Mouse (Mus musculus) limb, embryonic 11.5 days (tissue): ENCODE results near the gene Wnt10b. TPM values are rescaled to one million over a fixed set of nuclear protein-coding genes. Genes with fewer than 3 reads are reported as not detected.
A peak's percentile ranks its signal among the peaks of the same experiment; 100 is the strongest.

Experiments
- ATAC-seq: fragments of 200-750 bp; cut with Nextera tagmentation; 2 replicates; pipeline ENCODE4 v1.8.0; 2017; ENCODE audit warnings: low read depth; ENCODE audit not compliant: insufficient number of reproducible peaks, low FRiP score, low TSS enrichment
- DNase-seq: peaks from one replicate; pipeline ENCODE4 v3.0.0-alpha.2; 2015; ENCODE audit warnings: low spot score
- H3K27ac ChIP-seq: fragments of 300-500 bp; sonication (generic); replicated peaks from 2 replicates; pipeline ENCODE4 v1.5.1; 2014; ENCODE audit warnings: low read depth, mild to moderate bottlenecking, low read length
- H3K27me3 ChIP-seq: fragments of 300-500 bp; sonication (generic); 2 replicates; pipeline ENCODE4 v1.6.1; 2014; ENCODE audit warnings: mild to moderate bottlenecking, low read length, mixed read lengths; ENCODE audit not compliant: control insufficient read depth, insufficient read depth
- H3K36me3 ChIP-seq: fragments of 300-500 bp; sonication (generic); 2 replicates; pipeline ENCODE4 v1.6.1; 2014; ENCODE audit warnings: mild to moderate bottlenecking, low read length, moderate library complexity, mixed read lengths; ENCODE audit not compliant: control insufficient read depth, insufficient read depth
- H3K4me1 ChIP-seq: fragments of 300-500 bp; sonication (generic); 2 replicates; pipeline ENCODE4 v1.6.1; 2014; ENCODE audit warnings: low read length, mixed read lengths; ENCODE audit not compliant: control insufficient read depth, insufficient read depth
- H3K4me2 ChIP-seq: fragments of 300-500 bp; sonication (generic); 2 replicates; pipeline ENCODE4 v1.6.1; 2014; ENCODE audit warnings: low read depth, mild to moderate bottlenecking, moderate library complexity; ENCODE audit not compliant: severe bottlenecking
- H3K4me3 ChIP-seq: fragments of 300-500 bp; sonication (generic); 2 replicates; pipeline ENCODE4 v1.5.1; 2014; ENCODE audit warnings: low read depth, low read length
- H3K9ac ChIP-seq: fragments of 300-500 bp; sonication (generic); 2 replicates; pipeline ENCODE4 v1.6.1; 2014; ENCODE audit warnings: mild to moderate bottlenecking, low read length
- H3K9me3 ChIP-seq: fragments of 300-500 bp; sonication (generic); 2 replicates; pipeline ENCODE4 v1.6.1; 2016; ENCODE audit warnings: low read length; ENCODE audit not compliant: control insufficient read depth
- WGBS: fragments of 180-500 bp; shearing (Covaris S2); extraction: QIAGEN DNeasy Blood & Tissue Kit; methylation state at CpG from one replicate; pipeline ENCODE4 v1.1.7; 2014; 5-methylcytosine and 5-hydroxymethylcytosine counted together
- polyA plus RNA-seq: library from polyadenylated mRNA; unstranded; fragments of >200 nt; fragmentation: Nextera tagmentation; extraction: Ambion mirVana; gene quantifications from 2 replicates; pipeline ENCODE4 v1.2.1, GENCODE M21; 2014

Wnt10b gene
- polyA plus RNA-seq, 1 experiment from 2014 or later, result 0.81 TPM

GRCm38 (mm10) chr15:98726746-98727145 lies 51.2 kb downstream of the Wnt10b start:
- Histone ChIP-seq H3K4me3 (peak overlapping the region; percentile 49), H3K9ac (no peak overlapping the region; the same call in 1 of the 2 replicates), H3K27me3 (no peaks in the 10 kb centered on the region), H3K4me2 (peak overlapping the region; percentile 95), H3K36me3 (no peaks in the 10 kb centered on the region), H3K4me1 (peaks cover 30% of the 10 kb centered on the region), H3K9me3 (no peaks in the 10 kb centered on the region), H3K27ac (no peak overlapping the region)
- 41% methylated on average over 7 of the region's 7 CpGs for WGBS
- no peak for ATAC-seq
- no peak for DNase-seq

GRCm38 (mm10) chr15:98726079-98726478 lies 51.9 kb downstream of the Wnt10b start:
- Histone ChIP-seq H3K36me3 (no peaks in the 10 kb centered on the region), H3K9ac (no peak overlapping the region), H3K9me3 (no peaks in the 10 kb centered on the region), H3K4me1 (peaks cover 30% of the 10 kb centered on the region), H3K4me3 (no peak overlapping the region), H3K27ac (no peak overlapping the region), H3K4me2 (no peak overlapping the region), H3K27me3 (no peaks in the 10 kb centered on the region)
- ATAC-seq (no peak), DNase-seq (no peak)
- 81% methylated on average over 4 of the region's 4 CpGs for WGBS

GRCm38 (mm10) chr15:98724441-98724840 lies 53.5 kb downstream of the Wnt10b start:
- no peak for DNase-seq
- H3K27me3 ChIP-seq, result no peaks in the 10 kb centered on the region
- 30% methylated on average over 19 of the region's 19 CpGs for WGBS
- no peak overlapping the region; the same call in 1 of the 2 replicates for H3K4me2 ChIP-seq
- no peak overlapping the region for H3K4me3 ChIP-seq
- H3K36me3 ChIP-seq, result no peaks in the 10 kb centered on the region
- H3K9me3 ChIP-seq, result no peaks in the 10 kb centered on the region
- no peak for ATAC-seq
- H3K4me1 ChIP-seq, result peaks cover 29% of the 10 kb centered on the region
- no peak overlapping the region for H3K9ac ChIP-seq
- no peak overlapping the region for H3K27ac ChIP-seq

- Histone ChIP-seq H3K27ac (no peak overlapping the region), H3K4me2 (no peak overlapping the region), H3K4me3 (no peak overlapping the region), H3K4me1 (peaks cover 16% of the 10 kb centered on the region), H3K9me3 (no peaks in the 10 kb centered on the region), H3K9ac (no peak overlapping the region), H3K36me3 (no peaks in the 10 kb centered on the region), H3K27me3 (no peaks in the 10 kb centered on the region)
- ATAC-seq (no peak), DNase-seq (no peak)
- 66% methylated on average over 14 of the region's 14 CpGs for WGBS
These were observed 55.1 kb downstream of the Wnt10b start for GRCm38 (mm10) chr15:98722854-98723253.

- Histone ChIP-seq H3K27me3 (no peaks in the 10 kb centered on the region), H3K4me3 (no peak overlapping the region), H3K9ac (no peak overlapping the region), H3K4me2 (no peak overlapping the region), H3K27ac (no peak overlapping the region), H3K4me1 (peaks cover 16% of the 10 kb centered on the region), H3K36me3 (no peaks in the 10 kb centered on the region), H3K9me3 (no peaks in the 10 kb centered on the region)
- no peak for ATAC-seq
- 77% methylated on average over 8 of the region's 8 CpGs for WGBS
- DNase-seq, result no peak
These were observed 55.8 kb downstream of the Wnt10b start for GRCm38 (mm10) chr15:98722191-98722590.

Other genes starting within 250 kb of the Wnt10b start
- gene Kansl2, start 243.9 kb downstream of the Wnt10b start, polyA plus RNA-seq, result 152 and 156 TPM in 2 replicates
- 62.9 and 66.2 TPM in 2 replicates for gene Ccnt1, start 207.2 kb downstream of the Wnt10b start, polyA plus RNA-seq
- gene 4930415O20Rik, start 207.1 kb downstream of the Wnt10b start, polyA plus RNA-seq, result 0.29 TPM in 1 of 2 replicates, not detected in the other
- gene Adcy6, start 168.1 kb downstream of the Wnt10b start, polyA plus RNA-seq, result 16.2 and 18.9 TPM in 2 replicates
- gene Cacnb3, start 147.3 kb downstream of the Wnt10b start, polyA plus RNA-seq, result 23.4 and 25.1 TPM in 2 replicates
- gene Ddx23, start 115.3 kb downstream of the Wnt10b start, polyA plus RNA-seq, result 24.8 and 27.7 TPM in 2 replicates
- gene Rnd1, start 100.7 kb downstream of the Wnt10b start, polyA plus RNA-seq, result 0.29 and 0.37 TPM in 2 replicates
- 0.48 and 1.3 TPM in 2 replicates for gene Ccdc65, start 69.9 kb downstream of the Wnt10b start, polyA plus RNA-seq
- gene Fkbp11, start 50.0 kb downstream of the Wnt10b start, polyA plus RNA-seq, result 24.3 and 25.7 TPM in 2 replicates
- 34.7 and 36.4 TPM in 2 replicates for gene Arf3, start 14.9 kb downstream of the Wnt10b start, polyA plus RNA-seq
- gene Wnt1, start 11.7 kb upstream of the Wnt10b start, polyA plus RNA-seq, result not detected in 2 replicates
- gene Ddn, start 31.3 kb upstream of the Wnt10b start, polyA plus RNA-seq, result not detected in 2 replicates
- 79.3 and 84.6 TPM in 2 replicates for gene Prkag1, start 53.4 kb upstream of the Wnt10b start, polyA plus RNA-seq
- gene Kmt2d, start 93.1 kb upstream of the Wnt10b start, polyA plus RNA-seq, result 17.6 and 21.6 TPM in 2 replicates
- gene Rhebl1, start 116.4 kb upstream of the Wnt10b start, polyA plus RNA-seq, result 19.8 and 22.2 TPM in 2 replicates
- 0.15 and 0.23 TPM in 2 replicates for gene Dhh, start 120.4 kb upstream of the Wnt10b start, polyA plus RNA-seq
- 5.5 and 6.2 TPM in 2 replicates for gene Lmbr1l, start 140.1 kb upstream of the Wnt10b start, polyA plus RNA-seq
- 2,238 and 2,358 TPM in 2 replicates for gene Tuba1b, start 156.4 kb upstream of the Wnt10b start, polyA plus RNA-seq
- gene Gm49450, start 175.4 kb upstream of the Wnt10b start, polyA plus RNA-seq, result not detected in 2 replicates
- gene Tuba1a, start 175.6 kb upstream of the Wnt10b start, polyA plus RNA-seq, result 1,453 and 1,516 TPM in 2 replicates